Mouse (Mus musculus) G1E (cell line): ENCODE measurements around the gene Cep70.

ENCODE experiments used
- CTCF ChIP-seq: IDR thresholded peaks from 2 replicates; pipeline ENCODE4 v1.5.1; 2012; ENCODE audit warnings: low read depth, low read length, inconsistent platforms, mixed read lengths
- GATA1 ChIP-seq: IDR thresholded peaks from 2 replicates; pipeline ENCODE4 v1.6.1; 2012; ENCODE audit warnings: borderline replicate concordance, low read length, inconsistent platforms, mixed read lengths
- TAL1 ChIP-seq: conservative IDR thresholded peaks from 2 replicates; pipeline ENCODE4 v1.6.1; 2012; ENCODE audit warnings: low read depth, low read length, inconsistent platforms, mixed read lengths

GRCm38 (mm10) chr9:99238276-99238675 is 4.9 kb upstream of the Cep70 start:
- TF ChIP-seq CTCF (no peak), GATA1 (no peak), TAL1 (no peak)
